Mouse (Mus musculus) forebrain, embryonic 10.5 days (tissue): Measurements from ENCODE around the gene Clrn2. TPM values are rescaled to one million over a fixed set of nuclear protein-coding genes. Genes with fewer than 3 reads are reported as not detected.

Experiments used
- DNase-seq: peaks from one replicate; pipeline ENCODE4 v3.0.0-alpha.2; 2017; ENCODE audit warnings: low spot score; ENCODE audit errors: extremely low spot score
- H3K27ac ChIP-seq: fragments of 300-500 bp; sonication (generic); 2 replicates; pipeline ENCODE4 v1.5.1; 2016; ENCODE audit warnings: mild to moderate bottlenecking
- H3K27me3 ChIP-seq: fragments of 300-500 bp; sonication (generic); 2 replicates; pipeline ENCODE4 v1.6.1; 2016; ENCODE audit warnings: mild to moderate bottlenecking; ENCODE audit not compliant: poor library complexity, severe bottlenecking
- H3K36me3 ChIP-seq: fragments of 300-500 bp; sonication (generic); replicated peaks from 2 replicates; pipeline ENCODE4 v1.6.1; 2016; ENCODE audit warnings: mild to moderate bottlenecking, moderate library complexity
- H3K4me1 ChIP-seq: fragments of 300-500 bp; sonication (generic); 2 replicates; pipeline ENCODE4 v1.6.1; 2016
- H3K4me3 ChIP-seq: fragments of 300-500 bp; sonication (generic); 2 replicates; pipeline ENCODE4 v1.5.1; 2016; ENCODE audit warnings: mild to moderate bottlenecking, moderate library complexity
- H3K9me3 ChIP-seq: fragments of 300-500 bp; sonication (generic); 2 replicates; pipeline ENCODE4 v1.6.1; 2016; ENCODE audit warnings: mild to moderate bottlenecking, moderate library complexity
- WGBS: fragments of 180-500 bp; shearing (Covaris S2); methylation state at CpG from one replicate; pipeline ENCODE4 v1.1.7; 2016; 5-methylcytosine and 5-hydroxymethylcytosine counted together
- polyA plus RNA-seq: library from polyadenylated mRNA; unstranded; fragments of >200 nt; fragmentation: Nextera tagmentation; extraction: Ambion mirVana; gene quantifications from 2 replicates; pipeline ENCODE4 v1.2.1, GENCODE M21; 2016

Gene Clrn2
- polyA plus RNA-seq, 1 experiment from 2014 or later, result 0.15 TPM

DNA sequence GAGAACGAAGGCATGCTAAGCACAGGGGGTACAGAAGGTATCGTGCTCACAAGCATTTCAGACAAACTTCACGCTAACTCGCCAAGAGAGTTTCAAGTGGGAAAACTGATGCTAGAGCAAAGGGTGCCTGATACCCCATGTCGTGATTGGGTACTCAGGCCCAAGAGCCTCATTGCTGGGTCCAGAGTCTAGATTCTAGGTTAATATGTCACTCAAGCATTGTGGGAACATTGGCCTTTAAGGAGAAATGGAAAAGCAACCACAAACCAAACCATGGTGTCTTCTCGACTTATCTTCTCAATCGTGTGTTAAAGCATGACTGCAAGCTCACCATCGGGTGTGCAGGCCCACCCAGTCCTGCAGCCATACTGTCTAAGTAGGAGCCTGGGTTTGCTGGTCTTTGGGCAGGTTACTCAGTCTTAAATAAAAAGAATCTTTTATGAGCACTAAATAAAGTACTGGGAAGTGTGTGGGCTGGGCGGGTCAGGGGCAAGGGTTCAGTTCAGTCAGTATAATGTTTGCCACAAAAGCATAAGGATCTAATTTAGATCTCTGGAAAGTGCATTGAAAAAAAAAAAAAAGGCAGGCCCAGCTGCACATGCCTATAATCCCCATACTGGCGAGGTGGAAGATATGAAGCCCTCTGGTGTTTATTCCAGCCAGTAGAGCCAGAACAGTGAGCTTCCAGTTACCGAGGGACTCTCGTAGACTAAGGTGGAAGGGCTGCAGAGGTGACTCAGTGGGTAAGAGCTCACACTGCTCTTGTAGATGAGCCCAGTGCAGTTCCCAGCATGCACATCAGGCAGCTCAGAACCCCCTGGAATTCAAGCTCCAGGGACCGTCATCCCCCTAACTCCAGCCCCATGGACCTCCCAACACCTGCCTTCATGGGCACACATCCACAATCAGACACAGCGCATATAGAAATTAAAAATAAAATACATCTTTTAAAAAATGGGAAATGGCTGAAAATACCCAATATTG, 17.3 kb upstream of the Clrn2 start:
- Histone ChIP-seq H3K4me3 (no peak overlapping the region), H3K36me3 (peaks cover 60% of the 10 kb centered on the region), H3K27ac (no peak overlapping the region), H3K27me3 (no peaks in the 10 kb centered on the region), H3K9me3 (no peaks in the 10 kb centered on the region), H3K4me1 (no peaks in the 10 kb centered on the region)
- 89% methylated on average over 14 of the region's 14 CpGs for WGBS
- DNase-seq, result no peak

DNA sequence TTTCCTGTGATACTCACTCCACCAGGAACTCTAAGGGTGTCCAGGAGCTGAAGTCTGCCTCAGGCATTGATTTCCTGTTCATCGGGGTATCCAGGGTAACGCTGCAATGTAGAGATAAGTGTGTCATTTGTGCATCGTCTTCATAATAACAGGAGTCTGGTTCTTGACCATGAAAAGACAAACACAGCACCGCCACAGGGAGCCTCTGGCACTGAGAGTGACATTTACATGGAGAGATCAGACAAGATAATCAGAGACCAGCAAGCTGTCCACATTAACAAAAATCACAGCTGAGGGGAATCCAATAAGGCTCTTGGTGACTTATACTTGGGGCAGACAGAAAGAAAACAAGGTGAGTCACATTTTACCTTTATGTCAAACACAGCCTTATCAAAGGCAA, 15.7 kb upstream of the Clrn2 start:
- no peaks in the 10 kb centered on the region for H3K27me3 ChIP-seq
- H3K27ac ChIP-seq, result no peak overlapping the region
- 81% methylated on average over 4 of the region's 4 CpGs for WGBS
- H3K4me3 ChIP-seq, result no peak overlapping the region
- H3K4me1 ChIP-seq, result no peaks in the 10 kb centered on the region
- no peaks in the 10 kb centered on the region for H3K9me3 ChIP-seq
- DNase-seq, result no peak
- H3K36me3 ChIP-seq, result peaks cover 66% of the 10 kb centered on the region

DNA sequence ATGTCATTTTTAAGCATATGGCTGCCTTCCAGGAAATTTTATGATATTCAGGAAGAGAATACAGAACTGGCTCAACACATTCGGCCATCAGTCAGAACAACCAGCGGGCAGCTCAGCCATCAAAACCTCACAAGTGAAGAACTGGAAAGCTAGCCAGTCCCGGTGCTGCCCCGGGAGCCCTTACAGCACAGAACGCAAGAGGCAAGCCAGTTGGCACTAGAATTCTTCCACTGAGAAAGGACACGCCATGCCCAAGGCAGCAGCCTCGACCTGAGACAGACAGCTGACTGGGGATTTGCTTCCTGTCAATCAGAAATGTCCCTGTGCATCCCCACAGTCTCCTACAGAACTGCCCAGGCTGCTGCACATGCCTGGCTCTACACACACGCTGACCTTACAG, 15.2 kb upstream of the Clrn2 start:
- H3K36me3 ChIP-seq, result peaks cover 67% of the 10 kb centered on the region
- H3K4me3 ChIP-seq, result no peak overlapping the region
- H3K9me3 ChIP-seq, result no peaks in the 10 kb centered on the region
- no peak overlapping the region for H3K27ac ChIP-seq
- WGBS, result 91% methylated on average over 8 of the region's 8 CpGs
- no peaks in the 10 kb centered on the region for H3K27me3 ChIP-seq
- H3K4me1 ChIP-seq, result no peaks in the 10 kb centered on the region
- no peak for DNase-seq

DNA sequence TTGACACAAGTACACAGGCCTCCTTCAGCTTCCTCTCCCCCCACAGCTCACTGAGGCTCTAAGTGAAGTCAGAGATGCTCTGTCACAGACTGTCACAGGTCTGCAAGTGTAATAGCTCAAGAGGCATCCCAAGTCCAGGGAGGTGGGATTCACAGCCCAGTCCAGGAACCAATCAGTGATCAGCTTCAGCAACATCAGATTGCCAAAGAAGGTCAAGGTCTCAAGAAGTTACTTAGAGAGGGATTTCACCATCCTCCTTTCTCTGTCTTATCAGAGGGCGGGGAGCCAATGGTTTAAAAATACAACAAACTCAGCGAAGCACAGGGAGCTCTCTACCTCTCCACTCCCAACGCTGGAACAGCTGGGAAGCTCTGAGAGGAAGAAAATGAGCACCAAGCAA, 12.4 kb upstream of the Clrn2 start:
- 92% methylated on average over 3 of the region's 3 CpGs for WGBS
- Histone ChIP-seq H3K27ac (no peak overlapping the region), H3K4me1 (no peaks in the 10 kb centered on the region), H3K9me3 (no peaks in the 10 kb centered on the region), H3K27me3 (no peaks in the 10 kb centered on the region), H3K4me3 (no peak overlapping the region), H3K36me3 (peaks cover 67% of the 10 kb centered on the region)
- DNase-seq, result no peak

DNA sequence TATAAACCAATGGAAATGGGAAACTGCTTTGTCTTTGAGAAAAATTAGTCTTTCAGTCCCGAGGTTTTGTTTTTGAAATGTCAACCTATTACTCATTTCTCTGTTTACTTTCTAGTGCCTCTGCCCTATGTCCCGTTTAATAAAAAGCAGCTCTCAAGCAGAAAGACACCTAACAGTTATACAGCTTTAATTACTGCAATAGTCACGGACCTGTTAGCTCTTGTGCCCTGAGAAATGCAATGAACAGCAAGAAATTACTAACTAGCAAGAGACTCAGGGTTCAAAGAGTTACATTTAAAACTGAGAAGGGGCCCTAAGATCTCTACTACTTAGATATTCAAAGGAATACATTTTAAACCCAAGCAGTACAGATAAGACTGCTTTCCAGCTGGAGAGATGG, 11.8 kb upstream of the Clrn2 start:
- H3K4me1 ChIP-seq, result no peaks in the 10 kb centered on the region
- WGBS, result 92% methylated on average over 3 of the region's 3 CpGs

DNA sequence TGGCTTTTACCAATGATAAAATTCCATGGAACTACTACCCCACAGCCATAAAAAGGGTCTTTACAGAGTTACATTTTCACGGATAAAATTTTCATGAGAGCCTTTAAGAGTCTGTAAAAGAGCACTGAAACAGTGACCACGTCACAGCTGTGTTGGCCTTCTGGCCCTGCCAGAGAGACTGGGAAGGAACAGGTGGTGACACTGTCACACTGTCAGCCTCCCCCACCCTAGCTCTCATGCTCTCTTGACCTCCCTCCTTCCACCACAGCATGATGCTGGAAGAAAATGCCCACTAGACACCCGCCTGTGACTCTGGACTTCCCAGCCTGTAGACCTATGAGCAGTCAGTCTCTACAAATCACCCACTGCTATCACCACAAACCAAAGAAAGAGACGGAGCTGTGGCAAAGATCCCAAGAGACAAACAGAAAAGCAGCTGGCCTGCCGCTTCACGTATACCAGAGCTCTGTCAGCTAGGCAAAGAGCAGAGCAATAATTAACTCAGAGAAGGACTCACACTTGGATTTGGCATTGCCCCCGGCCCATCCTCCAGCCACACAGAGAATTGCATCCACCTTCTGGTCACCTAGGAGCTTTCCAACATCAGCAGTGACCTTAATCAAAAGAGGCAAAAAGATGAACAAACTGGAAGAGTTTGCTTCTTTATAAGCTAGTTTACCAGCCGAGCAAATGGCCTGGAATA, 9.3 kb upstream of the Clrn2 start:
- Histone ChIP-seq H3K27me3 (no peaks in the 10 kb centered on the region), H3K36me3 (peaks cover 45% of the 10 kb centered on the region), H3K4me1 (peaks cover 13% of the 10 kb centered on the region), H3K9me3 (no peaks in the 10 kb centered on the region), H3K27ac (no peak overlapping the region), H3K4me3 (no peak overlapping the region)
- no peak for DNase-seq
- 88% methylated on average over 8 of the region's 8 CpGs for WGBS

More for the DNA sequence above, 11.8 kb upstream of the Clrn2 start:
- H3K36me3 ChIP-seq, result peaks cover 63% of the 10 kb centered on the region
- no peak overlapping the region for H3K4me3 ChIP-seq
- H3K27me3 ChIP-seq, result no peaks in the 10 kb centered on the region
- no peaks in the 10 kb centered on the region for H3K9me3 ChIP-seq
- H3K27ac ChIP-seq, result no peak overlapping the region
- no peak for DNase-seq

DNA sequence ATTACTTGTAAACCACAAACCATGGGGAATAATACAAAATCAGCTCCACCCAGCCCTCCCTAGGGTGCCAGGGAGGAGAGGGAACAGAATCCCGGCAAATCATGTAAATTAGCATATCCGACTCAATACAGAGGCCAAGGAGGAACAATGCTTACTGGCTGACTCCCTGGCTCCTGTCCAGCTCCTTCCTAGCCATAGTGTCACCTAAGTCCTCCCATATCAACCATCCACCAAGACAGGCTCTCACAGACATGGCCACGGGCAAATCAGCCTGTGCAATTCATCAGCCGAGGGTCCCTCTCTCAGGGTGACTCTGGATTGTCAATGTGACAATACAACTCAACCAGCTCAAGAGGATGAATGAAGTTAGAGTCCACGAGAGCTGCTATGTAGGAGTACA, 4.9 kb upstream of the Clrn2 start:
- no peak for DNase-seq
- Histone ChIP-seq H3K4me1 (peaks cover 27% of the 10 kb centered on the region), H3K9me3 (no peaks in the 10 kb centered on the region), H3K4me3 (peak overlapping the region; percentile 75), H3K36me3 (peaks cover 16% of the 10 kb centered on the region), H3K27ac (no peak overlapping the region), H3K27me3 (no peaks in the 10 kb centered on the region)
- WGBS, result 48% methylated on average over 5 of the region's 5 CpGs

DNA sequence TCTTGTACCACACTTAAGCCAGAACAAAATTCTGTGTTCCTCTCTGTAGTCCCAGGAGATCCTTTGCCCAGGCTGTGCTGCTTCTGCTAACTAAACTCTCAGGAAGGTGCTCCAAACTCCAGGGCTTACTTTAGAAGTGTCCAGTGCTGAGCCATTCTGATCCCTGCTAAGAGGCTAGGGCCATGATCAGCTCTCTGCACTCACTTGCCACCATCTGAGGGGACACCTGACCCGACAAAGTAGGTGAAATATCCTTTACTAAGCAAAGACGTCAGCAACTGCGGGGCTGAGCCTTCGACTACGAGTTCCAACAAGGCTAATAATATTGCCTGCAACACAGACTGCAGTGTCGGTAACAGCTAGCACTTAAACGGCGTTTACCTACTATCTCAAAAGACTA, 4.3 kb upstream of the Clrn2 start:
- no peak for DNase-seq
- Histone ChIP-seq H3K4me3 (peak overlapping the region; percentile 75), H3K27ac (peak overlapping the region; percentile 87; the same call in 1 of the 2 replicates), H3K36me3 (peaks cover 11% of the 10 kb centered on the region), H3K27me3 (no peaks in the 10 kb centered on the region), H3K4me1 (peaks cover 27% of the 10 kb centered on the region), H3K9me3 (no peaks in the 10 kb centered on the region)
- 5% methylated on average over 8 of the region's 8 CpGs for WGBS

DNA sequence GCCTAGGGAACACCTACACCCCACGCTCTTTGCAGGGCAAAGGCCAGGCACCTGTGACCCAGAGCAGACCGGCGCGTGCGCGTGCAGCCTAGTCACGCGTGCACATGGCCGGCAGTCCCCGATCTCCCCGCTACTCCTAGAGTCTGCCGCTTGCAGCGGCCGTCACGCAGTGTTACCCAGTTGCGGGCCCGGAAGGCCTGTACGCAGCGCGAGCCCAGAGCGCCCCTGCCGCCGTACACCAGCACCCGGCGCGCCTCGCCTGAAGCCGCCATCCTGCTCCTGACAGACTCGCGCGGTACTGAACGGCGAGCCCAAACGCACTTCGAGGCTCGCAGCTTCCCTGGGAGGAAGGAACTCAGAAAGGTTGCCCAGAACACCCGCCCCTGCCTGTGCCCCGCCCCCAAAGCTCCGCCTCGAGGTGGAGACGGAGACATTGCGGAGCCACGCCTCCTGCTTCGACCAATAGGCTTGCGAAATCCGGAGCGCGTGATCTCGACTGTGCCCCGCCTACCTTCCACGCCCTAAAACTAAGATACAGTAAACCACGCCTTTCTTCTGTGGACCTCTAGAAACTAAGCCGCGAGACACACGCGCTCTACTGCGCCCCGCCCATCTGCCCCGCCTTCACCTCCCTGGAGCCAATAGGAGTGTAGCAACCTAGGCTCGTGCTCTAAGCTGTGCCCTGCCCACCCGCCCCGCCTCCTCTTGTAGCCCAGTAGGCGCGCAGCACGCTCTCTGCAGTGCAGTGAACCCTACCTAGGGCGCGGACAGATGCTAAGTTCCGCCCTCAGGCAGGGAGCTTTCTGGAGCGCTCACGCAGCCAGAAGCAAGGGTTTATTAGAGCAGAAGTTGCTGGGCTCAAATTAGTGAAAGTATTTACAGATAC, 3.5 kb upstream of the Clrn2 start, which contains the start of gene Qdpr:
Qdpr (minus strand) TSS at position 406 of the 886 bp plus-strand sequence.
- Histone ChIP-seq H3K4me3 (peak within 1 kb of the TSS; percentile 75), H3K36me3 (peaks cover 5% of the 10 kb centered on the region; the same call in 1 of the 2 replicates), H3K27ac (peak within 1 kb of the TSS; percentile 87), H3K4me1 (peaks cover 27% of the 10 kb centered on the region), H3K9me3 (no peaks in the 10 kb centered on the region), H3K27me3 (no peaks in the 10 kb centered on the region)
- peak; percentile 99 for DNase-seq
- under 1% methylated on average over 70 of the region's 70 CpGs for WGBS

DNA sequence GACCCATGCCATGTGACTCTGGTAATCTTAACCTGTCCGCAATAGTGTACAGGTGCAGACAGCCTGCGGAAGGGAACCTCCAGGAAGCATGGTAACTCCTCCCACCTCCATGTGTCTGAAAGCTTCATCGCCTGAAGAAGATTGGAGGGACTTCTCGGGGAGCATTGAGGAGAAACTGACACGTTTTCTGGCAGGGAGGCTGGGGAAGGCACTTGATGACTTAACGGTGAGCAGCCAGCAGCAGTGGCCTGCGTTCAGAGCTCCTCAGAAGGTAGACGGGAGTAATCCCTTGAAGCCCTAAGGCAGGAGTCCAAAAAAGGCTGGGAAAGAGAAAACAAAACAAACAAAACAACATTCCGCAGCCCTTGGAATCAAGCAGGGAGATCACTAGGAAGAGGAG, 905 bp downstream of the Clrn2 start:
- 48% methylated on average over 9 of the region's 9 CpGs for WGBS
- Histone ChIP-seq H3K27ac (no peak overlapping the region), H3K9me3 (no peaks in the 10 kb centered on the region), H3K4me1 (peaks cover 12% of the 10 kb centered on the region), H3K36me3 (no peaks in the 10 kb centered on the region), H3K4me3 (no peak overlapping the region), H3K27me3 (no peaks in the 10 kb centered on the region)
- DNase-seq, result no peak

DNA sequence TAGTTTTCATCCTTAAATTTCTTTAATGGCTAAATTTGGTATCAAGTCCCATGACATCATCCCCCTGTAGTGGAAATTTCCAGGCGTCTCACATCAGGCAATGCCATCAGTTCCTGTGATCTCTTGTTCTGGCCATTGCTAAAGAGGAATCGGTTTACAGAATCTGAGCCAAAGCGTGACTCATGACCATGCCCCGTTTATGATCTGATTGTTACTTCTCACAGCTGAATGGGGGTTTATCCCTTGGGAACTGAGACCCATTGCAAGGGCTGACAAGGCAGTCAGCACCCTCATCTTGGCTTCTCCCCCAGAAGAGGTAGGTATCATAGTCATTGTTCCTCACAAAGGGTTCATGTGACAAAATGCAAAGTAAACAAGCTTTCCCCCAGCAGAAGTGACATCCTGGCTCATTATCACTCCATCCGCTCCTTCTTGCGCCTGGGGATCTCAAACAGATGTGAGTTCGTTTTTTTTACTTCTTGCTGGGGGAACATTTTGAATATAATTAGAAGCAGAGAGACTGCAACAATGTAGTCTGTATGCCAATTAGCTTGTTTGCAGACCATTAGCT, 19.4 kb downstream of the Clrn2 start:
- Histone ChIP-seq H3K36me3 (no peaks in the 10 kb centered on the region), H3K4me1 (peaks cover 5% of the 10 kb centered on the region; the same call in 1 of the 2 replicates), H3K27me3 (no peaks in the 10 kb centered on the region), H3K9me3 (no peaks in the 10 kb centered on the region), H3K27ac (no peak overlapping the region), H3K4me3 (no peak overlapping the region)
- WGBS, result 66% methylated on average over 7 of the region's 7 CpGs
- no peak for DNase-seq

DNA sequence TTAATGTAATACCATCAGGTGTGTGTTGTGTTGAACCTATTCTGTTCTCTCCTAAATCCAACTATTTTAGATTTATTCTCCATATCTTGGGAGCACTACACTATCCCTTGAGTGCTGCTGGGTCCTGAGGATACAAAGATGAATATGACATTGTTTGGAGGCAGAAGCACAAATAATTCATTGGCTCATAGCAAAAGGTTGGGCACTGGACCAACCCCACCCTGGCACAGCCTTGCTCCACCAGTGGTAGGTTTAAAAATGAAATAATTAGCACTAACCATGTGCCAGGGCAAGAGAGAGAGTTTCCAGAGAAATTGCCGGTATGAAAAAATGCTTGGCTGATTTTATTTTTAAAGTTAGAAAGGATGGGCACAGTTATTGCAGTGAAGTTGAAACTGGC, 20.0 kb downstream of the Clrn2 start:
- Histone ChIP-seq H3K27ac (no peak overlapping the region), H3K4me3 (no peak overlapping the region), H3K4me1 (peaks cover 5% of the 10 kb centered on the region; the same call in 1 of the 2 replicates), H3K9me3 (no peaks in the 10 kb centered on the region), H3K36me3 (no peaks in the 10 kb centered on the region), H3K27me3 (no peaks in the 10 kb centered on the region)
- DNase-seq, result no peak
- WGBS, result 90% methylated on average over 1 of the region's 1 CpGs
